Mouse (Mus musculus) heart, adult 8-10 months (tissue): ENCODE results near the gene Aven. TPM values are rescaled to one million over a fixed set of nuclear protein-coding genes. Genes with fewer than 3 reads are reported as not detected.

Source experiments
- DNase-seq: peaks from one replicate; pipeline ENCODE4 v3.0.0; 2022; ENCODE audit warnings: low spot score
- total RNA-seq, 4 experiments: library from RNA; stranded (reverse); gene quantifications; 2 replicates each; pipeline ENCODE4 v1.2.4; 2022

Aven gene
- total RNA-seq, 4 experiments from 2014 or later: 16.7 to 19.1 (median 18.9) TPM

DNA sequence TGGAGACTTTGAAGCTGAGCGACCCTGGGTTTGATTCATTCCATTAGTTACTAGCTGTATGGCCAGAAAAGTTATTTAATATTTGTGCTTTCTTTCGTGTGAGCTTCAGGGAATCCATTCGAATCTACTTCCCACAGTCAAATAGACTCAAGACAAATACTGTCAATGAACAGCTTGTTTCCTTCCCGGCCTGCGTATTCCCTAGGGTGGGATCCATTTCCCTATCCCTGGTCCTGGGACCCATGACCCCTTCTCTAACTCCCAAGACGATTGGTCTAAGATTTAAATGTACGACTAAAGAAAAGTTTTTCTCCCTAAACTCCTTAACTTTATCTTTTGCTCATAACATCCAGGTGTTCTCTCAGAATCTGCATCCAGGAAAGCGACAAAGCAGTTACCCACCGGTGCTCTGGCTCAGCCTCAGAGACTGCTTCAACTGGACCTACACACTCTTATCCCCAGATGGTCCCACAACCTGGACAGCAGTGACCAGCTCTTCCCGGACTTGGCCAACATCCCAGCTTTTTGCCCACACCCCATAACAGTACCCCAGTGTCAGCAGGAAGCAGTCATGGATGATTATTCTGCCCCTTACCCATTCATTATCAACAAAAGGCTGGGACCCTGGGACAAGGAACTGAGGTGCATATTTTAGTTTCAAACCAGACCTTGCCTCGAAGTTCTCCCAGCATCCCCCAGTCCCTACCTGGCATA, 2.1 kb upstream of the Aven start:
- DNase-seq: no peak

DNA sequence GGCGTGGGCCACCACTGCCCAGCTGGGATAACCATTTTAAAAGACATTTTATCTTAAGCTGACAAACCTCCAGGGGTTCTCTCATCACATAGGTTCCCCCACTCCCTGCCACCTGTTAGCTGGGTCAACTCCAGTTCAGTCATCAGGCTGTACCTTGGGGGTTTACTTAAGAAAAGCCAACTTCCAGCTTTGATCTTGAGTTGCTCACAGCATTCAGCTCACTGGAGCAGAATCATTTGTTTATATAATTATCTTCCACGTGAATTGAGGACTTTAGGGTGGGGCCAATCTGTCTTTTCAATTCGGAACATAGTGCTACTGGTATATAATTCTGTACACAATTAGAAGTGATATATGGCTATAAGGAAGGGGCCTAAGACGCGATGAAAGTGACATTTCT, 1.1 kb upstream of the Aven start:
- DNase-seq: no peak

DNA sequence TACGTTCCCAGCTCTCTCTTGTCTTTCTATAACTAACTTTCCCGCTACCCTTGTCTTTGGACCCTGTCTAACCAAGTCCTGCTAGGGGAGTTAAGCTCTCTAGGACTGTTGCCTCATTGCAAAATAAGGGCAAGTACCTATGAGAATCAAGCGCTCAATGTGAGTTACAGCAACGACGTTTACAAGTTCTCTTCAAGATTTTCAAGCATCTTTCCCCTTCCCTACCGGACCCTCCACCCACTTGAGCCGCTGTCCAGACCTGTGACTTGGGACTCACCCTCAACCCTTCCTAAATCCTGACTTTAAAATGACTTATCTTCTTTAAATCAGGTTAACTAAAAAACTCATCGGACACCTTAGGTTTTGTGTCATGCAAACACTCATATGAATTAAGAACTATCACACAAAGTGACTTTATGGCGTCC, 321 bp upstream of the Aven start:
- peak; percentile 41 for DNase-seq

DNA sequence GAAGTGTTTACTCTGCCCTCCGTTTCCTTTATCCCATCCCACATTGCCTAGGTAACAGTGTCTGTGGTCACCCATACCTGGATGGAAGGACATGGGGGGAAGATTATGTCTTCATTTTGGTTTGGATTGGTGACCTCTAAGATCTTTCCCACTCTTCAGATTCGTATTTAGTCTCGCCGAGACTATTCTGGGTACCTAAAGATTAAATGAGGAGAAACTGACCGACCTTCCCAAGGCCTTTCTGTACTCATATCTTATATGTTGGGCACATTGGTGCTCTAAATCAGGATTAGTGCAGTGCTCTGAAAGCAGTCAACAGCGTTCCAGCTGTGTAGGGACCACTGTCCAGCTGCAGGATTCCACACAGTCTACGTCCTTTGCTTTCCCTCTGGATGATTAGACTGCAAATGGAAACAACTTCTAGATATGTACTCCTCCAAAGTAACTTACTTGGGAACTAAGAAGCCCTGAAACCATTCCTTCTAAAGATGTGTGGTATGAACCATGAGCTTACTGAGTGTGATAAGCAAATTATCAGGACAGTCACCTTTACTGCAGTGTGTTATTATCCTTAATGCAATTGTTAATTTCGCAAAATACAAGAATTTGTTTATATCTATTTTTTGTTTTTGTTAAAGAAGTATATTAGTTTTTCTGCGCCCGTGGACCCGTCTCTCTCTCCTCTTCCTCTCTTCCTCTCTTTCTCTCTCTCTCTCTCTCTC, 936 bp downstream of the Aven start:
- DNase-seq: no peak

DNA sequence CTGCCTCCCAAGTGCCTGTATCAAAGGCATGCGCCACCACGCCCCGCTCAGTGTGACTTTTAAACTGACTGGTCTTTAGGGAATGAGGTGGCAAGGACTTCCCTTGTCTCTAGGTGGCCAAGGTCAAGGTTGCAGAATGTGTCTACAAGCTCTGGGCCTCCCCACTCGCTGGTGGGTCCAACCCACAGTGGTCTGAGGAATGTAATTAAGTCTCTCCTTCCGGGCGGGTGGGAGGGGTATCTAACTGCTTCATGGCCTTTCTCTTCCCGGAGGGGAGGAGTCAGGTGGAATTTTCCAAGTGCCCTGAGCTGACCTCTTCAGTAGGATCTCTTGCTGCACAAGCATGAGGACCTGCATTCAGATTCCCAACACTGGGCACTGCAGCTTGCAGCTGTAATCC, 5.1 kb downstream of the Aven start:
- DNase-seq: no peak

DNA sequence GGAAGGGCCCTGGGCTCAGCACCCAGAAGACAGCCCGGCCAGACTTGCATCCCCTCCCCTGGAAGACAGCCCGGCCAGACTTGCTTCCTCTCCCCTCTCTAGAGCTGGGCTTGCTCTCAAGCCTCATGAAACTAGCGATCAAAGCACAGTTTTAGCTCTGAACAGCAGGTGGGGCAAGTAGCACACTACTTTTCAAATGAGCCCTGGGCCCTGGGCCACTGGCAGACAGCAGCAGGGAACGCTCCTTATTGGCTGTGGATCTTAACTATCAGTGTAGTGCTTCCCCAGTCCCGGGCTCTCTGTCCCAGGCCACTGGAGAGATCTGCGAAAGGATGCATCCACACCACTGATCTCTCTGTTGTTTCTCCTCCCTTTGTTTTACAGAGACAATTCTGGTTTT, 8.4 kb downstream of the Aven start:
- DNase-seq: peak; percentile 72

DNA sequence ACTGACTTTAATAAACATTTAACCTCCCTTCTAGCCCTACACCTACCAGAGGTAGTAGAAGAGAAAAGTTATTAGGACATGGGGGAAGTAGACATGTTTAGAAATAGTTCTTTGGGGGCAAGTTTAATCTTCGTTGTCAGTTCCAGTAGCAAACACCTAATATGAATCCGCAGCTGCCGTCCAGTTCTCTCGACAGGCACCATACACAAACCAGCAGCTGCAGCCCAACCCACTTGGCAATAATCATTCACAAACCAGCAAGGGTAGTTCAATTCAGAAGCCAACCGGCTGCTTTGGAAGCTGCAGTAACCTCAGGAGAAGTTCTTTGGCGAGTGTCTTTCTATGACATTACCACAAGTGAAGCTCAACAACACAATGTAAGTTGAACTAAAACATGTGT, 11.2 kb downstream of the Aven start:
- no peak for DNase-seq

DNA sequence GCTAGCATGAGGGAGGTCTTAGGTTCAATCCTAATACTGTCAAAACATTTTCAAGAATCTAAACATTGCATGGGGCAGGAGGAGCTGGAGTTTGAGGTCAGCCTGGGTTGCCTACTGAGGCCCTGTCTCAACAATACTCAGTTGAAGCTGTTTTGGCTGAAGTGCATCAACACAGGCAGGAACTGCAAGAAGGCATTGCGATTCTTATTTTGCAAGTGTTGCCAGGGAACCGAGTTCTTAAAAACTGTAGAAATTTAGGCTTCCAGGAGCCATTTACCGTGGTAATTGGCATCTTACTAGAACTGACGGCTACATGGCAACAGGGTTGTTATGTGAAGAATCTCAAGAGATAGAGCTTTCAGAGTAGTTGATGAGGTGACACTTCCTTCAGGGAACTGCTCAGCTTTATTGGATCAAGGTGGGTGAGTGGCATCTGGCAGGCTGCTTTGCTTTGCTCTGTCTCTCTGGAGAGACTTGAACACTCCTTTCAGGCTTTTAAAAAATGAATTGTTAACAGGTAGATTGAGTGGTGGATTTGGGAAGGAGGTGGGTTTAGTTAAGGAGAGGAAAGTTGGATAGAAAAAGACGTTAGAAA, 14.2 kb downstream of the Aven start:
- DNase-seq: no peak

DNA sequence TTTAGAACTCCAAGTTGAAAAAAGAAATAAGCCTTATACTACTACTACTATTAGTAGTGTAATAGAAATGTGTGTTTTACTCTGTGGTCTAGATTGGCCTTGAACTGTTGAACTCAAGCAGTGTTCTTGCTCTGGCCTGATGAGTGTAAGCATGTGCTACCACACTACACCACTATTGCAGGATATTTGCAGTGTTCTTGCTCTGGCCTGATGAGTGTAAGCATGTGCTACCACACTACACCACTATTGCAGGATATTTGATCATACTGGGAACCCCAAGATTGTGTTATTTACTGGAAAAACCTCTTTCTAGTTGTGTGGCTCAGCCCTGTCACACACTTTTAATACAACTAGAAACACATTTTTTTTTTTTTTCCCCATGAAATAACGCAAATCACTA, 14.7 kb downstream of the Aven start:
- no peak for DNase-seq

DNA sequence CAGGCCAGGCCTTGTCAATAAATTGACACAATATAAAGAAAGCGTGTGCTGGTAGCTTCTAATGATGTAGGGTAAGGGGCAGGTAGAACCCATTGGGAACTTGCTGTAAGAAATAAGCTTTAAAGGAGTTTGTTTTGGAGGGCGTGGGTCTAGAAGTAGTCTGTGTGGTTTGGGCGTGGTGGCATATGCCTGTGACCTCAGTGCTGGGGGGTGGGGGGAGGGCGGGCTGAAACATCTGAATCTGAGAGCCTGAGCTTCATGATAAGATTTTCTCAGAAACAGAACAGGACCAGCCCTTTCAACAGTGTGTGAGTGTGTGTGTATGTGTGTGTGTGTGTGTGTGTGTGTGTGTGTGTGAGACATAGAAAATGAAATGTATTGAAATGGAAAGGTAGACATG, 17.4 kb downstream of the Aven start:
- no peak for DNase-seq

DNA sequence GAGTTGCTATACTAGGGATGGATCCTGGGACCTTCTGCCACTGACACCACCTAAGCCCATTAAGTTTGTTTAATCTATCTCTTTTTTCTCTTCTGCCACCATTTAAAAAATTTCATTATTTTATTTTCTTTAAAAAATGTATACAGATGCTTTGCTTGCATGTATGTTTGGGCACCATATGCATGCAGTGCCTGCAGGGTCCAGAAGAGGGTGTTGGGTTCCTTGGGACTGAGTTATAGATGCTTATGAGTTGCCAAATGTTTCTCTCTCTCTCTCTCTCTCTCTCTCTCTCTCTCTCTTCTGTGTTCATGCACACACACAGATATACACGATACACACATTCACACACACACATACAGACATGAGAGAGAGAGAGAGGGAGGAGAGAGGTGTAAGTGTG, 20.3 kb downstream of the Aven start:
- no peak for DNase-seq

DNA sequence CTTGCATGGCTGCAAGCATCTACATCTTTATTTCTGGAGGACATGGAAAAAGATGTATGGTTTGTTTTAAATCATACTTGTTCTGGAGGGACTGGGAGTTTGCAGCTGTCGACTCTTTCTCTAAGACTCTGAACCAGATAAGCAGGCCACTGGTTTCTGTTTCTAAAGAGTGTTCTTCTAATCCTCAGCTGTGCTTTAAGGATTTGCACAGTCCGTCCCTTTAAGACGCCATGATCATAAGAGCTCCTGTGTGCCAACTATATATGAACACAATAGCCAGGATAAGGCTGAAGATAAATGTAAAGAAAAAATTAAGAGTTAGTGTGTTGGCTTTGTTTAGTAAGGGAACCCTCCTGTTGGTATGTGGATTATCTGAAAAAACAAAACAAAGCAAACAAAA, 24.0 kb downstream of the Aven start:
- no peak for DNase-seq

DNA sequence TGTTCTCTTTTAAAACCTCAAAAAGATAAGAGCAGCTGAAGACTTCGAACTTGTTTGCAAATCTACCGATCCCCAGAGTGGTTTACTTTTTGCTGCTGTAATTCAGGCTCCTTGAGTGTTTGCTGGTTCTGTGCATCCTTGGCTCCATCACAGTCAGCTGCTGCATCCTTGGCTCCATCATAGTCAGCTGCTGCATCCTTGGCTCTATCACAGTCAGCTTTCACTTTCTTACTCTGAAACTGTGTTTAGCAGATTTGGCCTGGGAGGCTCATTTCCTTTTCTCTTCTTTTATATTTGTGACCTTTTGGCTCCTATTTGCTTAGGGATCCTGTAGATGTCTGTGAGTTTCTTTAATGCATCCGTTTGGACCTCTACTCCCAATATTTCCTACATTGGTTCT, 24.5 kb downstream of the Aven start:
- DNase-seq: no peak

DNA sequence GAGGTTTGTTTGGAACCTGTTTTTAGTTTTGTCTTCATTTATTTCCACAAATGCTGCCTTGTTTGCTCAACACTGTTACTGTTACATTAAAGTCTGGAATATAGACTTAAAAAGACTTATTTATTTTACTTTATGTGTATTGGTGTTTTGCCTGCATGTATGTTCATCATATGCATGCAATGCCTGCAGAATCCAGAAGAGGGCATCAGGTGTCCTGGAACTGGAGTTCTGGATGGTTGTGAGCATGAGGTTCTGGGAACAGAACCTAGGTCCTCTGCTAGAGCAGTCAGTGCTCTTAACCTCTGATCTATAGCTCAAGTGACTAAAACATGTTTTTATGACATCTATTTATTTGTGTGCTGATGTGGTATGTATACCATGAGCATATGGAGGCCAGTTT, 25.8 kb downstream of the Aven start:
- no peak for DNase-seq

DNA sequence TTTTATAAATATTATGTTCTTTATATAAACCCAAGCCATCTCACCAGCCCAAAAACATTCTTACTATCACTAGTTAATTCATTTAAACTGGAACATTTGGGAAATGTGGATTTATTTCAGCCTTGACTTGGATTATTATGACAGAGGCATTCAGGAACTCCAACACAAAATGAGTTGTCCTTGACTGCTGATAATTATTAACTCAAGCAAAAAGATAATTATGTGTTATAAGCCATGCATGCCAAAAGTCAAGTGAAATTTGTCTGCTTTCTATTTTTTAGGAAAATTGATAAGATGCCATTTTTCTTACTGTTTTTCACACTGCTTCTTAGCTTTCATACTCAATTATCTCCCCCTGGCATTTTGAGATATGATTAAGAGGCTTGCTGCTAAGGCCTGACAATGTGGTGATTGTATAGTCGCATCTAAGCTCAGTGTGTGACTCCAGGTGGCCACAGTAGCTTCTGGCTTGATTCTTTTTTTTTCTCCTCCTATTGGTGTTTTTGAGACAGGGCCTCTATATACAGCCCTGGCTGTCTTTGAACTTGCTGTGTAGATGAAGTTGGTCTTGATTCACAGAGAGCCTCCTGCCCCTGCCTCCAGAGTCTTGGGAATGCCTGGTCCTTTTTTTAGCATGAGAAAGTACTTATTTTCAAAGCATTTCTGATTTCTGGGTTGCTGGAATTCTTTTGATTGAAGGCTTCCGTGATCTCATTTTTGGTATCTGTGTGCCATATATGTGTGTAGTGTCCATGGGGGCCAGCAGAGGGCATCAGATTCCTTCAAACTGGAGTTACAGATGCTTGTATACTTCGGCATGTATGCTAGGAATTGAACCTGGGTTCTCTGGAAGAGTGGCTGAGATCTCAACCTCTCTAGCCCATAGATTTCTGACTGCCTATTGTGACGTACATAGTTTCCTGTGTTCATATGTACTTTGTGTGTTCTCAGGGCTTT, 28.0 kb downstream of the Aven start:
- no peak for DNase-seq

DNA sequence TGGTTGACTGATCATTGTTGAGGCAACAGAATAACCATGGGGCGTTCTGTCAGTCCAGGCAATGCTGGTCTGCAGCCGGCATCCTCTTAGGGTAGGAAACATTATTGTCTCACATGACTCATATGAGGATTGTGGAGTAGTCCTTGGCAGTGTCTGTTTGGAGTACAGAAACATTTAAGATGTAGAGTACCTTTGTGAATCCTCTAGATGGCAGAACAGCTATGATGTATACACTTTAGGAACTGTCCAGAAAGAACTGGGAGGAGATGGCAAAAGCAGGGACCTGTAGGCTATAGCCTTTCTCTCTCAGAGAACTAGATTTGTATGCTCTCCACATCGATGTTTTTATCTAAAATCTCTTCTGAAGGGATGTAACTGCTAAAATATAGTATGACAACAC, 34.2 kb downstream of the Aven start:
- no peak for DNase-seq

DNA sequence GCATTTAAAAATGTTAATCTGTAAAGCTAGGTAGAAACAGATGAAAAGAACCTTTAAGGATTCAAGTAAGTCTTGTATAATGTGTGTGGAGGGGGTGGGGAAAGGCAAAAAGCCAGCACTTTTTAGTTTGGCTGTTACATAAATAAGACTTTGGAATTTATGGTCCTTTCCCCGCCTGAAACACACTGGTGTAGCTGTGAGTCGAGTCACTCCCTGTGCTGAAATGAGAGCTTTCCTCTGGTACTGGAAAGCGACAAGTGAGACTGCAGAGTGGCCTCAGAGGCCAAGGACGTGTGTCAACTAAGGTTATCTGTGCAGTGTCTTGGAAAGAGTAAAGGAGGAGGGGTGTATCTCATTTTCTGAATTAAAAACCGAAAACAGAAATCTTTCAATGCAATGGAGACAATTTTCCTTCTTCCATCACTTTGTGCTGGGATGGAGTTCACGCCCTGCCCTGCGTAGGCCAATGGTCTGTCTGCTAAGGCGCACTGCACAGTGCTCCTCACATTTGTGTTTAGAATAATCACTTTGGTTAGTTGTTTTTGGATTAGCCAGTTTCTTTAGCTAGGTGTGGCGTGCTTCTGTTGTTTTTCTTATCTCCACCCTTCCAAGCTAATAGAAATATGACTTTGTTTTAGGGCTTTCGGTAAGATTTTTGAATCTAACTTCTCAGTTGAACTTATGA, 40.2 kb downstream of the Aven start:
- DNase-seq: no peak

DNA sequence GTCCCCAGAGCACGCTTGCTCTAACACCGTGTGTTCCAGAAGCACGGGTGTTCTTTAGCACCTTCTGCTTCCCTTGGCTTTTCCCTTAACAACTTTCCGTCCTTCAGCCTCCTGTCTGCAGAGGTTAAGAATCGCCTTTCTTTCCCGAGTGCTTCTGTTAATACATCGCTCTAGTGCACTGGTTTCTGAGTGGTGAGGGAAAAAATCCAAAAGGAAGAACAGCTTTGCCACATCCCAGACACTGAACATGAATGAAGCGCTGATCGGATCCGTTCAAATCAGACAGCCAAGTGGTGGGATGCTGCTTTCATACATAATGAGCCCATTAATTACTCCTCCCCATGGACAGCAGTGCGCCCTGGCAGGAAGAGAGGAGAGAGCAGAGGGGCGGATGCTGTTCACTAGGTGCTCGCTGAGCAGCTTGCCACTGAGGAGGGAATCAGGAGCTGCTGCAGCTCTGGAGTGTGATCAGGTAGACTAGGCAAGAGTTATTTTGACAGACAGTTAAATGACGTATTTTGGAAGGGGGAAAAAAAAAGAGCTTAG, 42.0 kb downstream of the Aven start:
- DNase-seq: no peak

DNA sequence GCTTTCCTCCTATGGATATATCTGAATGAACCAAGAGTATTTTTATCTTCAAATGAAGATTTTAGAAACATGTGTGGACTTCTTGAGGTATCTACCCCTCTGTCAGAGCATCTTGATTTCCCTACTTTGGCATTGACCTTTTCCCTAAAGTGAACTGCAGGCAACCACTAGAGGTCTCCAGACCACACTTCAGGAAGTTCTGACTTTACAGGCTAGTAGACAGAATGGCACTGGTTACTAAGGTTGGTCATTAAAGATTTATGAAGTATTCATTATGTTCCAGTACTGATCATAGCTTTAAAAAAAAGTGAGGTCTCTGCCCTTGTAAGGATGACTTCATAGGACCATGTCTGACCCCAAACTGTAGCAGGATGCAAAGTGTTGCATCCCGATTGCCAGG, 46.0 kb downstream of the Aven start:
- DNase-seq: no peak

DNA sequence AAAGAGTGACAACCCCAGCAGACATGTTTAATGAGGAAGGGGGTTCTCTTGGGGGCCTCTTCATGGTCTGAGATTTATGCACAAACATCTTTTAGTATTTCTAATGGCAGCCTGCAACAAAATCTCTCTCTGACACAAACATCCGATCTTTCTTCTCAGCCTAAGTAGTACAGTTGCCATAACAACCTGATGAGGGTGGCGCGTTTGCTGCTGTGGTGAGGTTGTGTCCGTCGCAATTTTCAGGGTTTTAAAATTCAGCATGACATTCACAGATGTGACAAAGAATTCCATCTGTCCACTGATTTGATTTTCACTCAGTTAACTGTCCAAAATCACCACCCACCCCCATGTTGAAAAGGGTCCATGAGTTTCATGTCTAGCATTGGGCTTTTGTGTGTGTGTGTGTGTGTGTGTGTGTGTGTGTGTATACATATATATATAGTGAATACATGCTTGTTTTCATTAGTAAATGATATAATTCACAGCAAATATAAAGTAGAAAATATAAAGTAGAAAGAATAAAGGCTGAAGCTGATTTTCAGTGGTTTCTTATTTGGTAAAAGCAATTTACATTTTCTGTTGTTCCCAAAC, 49.0 kb downstream of the Aven start:
- no peak for DNase-seq

DNA sequence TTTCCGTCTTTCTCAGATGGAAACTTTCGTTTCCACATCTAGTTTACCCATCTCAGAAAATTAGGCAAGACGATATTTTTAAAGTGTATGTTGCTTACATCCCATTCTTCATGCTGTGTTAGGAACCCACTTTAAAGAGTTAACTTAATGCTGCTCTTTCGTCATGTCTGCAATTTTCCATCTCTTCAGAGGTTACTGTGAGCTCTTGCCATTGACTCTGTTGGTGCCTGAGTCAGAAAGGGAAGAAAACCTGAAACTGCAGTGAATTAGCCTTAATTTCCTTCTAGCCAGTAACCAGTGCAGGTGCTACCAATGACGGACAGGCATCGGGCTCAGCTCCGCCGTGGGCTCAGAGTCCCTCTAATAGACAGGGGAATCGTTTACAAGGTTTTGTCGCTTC, 63.8 kb downstream of the Aven start:
- no peak for DNase-seq
